Mouse (Mus musculus): ENCODE measurements around the gene Ror1. TPM values are rescaled to one million over a fixed set of nuclear protein-coding genes. Genes with fewer than 3 reads are reported as not detected.

Ror1 gene
- total RNA-seq, 2 experiments from 2014 or later, result 28.9 to 37.2 TPM

DNA sequence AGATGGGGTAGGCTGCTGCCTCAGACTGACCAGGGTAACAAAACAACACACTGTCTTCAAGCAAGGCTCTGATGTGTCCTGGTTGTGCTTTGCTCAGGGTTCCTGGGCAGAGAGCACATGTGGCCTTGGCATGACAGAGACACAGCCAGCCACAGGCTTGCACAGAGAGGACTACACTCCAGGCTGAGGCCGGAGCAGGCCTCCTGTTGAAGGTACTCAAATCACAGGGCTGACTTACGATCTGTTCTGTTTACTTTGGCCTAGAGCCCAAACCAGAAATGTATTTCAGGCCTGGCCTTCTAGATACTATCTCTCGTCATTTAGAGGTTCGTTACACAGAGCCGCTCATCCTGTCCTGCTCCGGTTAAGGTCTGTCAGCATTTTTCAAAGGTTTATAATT is 226.2 kb downstream of the Ror1 start:
- peak; percentile 17 for DNase-seq

DNA sequence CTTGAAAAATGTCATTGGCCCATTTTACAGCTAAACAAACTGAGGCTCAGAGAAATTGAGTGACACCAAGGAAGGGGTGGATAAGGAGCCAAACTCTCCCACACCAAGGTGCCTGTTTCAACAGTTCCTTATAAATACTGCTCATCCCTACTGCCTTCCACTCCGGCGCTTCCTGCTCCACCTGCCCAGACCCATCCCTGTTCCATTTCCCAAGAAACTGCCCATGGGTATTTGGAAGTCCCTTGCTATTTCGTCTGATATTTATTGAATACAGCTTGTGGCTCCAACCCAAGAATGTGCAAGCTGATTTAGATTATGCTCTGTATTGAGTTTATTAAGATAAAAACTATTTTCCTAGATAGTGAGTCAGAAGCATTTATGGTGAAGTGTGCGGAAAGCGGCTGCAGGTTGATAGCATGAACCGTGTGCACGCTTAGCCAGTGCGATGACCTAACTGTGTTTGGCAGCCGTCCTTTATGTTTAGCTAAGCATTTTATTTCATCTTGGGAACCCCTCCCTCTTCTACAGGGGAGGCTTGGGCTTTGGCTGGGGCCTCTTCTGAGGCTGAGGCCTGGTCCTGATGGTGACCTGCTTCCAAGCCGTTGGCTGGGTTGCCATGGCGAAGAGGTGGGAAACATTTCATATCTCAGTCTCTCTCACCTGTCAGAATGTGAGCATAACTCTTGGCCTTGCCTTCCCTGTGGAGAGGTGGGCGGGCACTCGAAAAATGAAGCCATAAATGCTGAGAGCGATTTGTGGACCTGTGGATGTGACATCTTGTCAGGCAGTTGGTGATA is 229.3 kb downstream of the Ror1 start:
- DNase-seq, result peak; percentile 15

- no peak for DNase-seq
Observed at GRCm38 (mm10) chr4:100328361-100328970, 232.9 kb downstream of the Ror1 start.

DNA sequence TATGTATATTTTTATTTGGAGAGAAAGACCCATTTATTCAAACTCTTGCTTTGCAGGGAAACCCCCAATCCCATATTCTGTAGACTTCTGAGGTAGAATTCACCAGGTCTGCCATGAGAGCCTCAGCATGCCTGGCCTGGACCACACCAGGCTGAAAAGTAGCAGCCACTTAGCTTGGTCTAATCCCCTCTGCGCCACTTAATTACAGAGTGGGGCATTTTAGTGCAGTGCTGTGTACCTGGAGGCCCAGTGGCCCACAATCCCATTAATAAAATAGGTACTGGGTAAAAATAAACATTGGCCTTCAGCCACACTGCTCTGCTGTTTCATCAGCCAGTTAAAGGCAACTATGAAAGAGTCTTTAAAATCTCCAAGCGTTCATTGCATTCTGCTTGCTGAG is 239.6 kb downstream of the Ror1 start:
- no peak for DNase-seq

DNA sequence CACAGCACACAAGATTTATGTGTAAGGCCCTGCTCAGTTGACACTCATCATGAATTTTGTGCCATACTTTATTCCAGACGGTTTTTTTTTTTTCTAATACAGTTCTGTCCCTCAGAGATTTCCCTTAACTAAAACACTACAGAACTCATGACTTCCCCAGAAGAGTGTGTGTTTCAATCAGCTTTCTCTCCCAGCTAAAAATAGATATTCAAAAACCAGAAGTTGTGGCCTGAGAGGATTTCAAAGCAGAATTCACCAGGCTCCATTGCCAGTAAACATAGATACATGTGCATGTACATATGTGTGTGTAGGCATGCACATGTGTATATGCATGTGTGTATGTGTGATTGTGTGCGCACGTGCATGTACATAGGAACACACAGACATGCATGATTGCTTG is 252.2 kb downstream of the Ror1 start:
- no peak for DNase-seq

DNA sequence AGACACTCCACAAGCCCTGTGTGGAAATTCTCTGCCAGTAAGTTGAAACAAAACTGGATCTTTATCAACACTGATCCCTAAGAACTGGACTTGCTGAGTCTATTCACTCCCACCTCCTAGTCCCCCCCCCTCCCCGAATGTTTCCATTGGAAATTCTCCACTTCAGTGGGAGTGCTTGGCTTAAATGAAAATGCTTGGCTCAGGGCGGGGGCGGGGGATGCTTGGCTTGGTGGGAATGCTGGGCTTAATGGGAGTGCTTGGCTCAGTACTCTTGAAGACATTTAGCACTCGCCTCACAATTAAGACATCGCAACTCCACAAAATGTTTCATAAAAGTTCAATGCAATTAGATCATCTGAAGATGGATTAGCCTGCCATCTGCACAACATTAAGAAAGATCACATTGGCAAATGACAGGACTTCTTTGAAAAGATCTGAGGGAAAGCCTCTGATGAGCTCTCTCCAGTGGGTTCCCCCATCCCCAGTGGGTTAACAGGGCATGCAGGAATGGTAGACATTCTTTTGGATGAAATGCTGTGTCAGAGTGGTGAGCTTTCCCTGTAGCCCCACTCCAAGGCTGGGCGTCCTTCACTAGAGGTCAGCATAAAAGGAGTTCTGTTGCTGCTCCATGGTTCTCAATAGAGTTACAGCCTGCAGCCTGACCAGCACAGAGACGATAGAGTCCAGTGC is 254.7 kb downstream of the Ror1 start:
- no peak for DNase-seq

DNA sequence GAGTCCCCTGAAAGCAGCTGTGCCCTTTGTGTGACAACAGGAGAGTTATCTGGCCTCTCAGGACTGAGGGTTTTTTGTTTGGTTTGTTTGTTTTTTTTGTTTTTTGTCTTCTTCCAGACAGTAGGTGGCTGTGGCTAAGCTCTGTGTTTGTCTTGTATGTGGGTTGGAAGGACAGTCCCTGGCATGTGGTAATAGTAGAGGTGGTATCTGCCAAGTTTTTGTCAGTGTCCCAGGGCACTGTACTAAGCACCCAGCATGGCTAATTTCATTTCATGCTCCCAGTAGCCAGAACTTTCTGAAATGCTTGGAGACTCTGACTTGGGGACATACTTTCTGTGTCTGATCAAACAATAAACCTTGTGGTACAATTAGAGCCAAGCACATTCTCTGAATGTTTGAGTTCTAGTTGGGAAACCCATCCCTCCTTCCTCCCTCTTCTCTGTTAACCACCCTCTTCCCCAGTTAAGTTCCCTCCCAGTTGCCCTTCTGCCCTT is 256.3 kb downstream of the Ror1 start:
- no peak for DNase-seq

GRCm38 (mm10) chr4:100355566-100355965 is 260.0 kb downstream of the Ror1 start:
- DNase-seq, result no peak

DNA sequence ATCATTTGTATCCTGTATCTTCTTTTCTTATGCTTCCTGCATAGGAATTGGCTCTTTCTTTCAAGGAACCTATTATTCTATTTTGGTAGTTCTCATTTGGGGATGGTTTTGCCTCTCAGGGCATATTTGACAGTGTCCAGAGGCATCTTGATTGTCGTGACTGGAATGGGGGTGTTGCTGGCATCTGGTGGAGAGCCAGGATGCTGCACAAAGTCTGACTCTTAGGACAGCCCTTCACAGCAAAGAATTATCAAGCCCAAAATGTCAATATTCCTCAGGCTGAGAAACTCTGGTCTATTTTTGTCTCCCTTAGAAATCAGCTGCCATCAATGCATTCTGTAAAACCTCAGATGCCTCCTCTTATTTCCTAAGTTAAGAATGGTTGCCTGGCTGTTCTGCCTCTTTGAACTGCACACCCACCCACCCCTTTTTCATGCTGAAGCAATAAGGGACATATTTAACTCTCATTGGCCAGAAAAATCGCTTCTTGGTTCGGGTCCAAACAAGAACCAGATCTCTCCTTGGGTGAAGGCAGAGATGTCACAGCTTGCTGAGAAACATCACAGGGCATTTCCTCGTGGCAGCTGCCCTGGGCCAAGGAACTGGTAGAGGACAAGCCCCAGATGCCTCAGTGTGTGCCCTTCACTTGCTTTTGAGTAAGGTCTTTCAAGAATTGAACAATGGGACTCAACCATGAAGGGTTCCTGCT is 262.4 kb downstream of the Ror1 start:
- no peak for DNase-seq

GRCm38 (mm10) chr4:100363666-100364065 is 268.1 kb downstream of the Ror1 start:
- no peak for DNase-seq

- DNase-seq, result no peak
Observed at GRCm38 (mm10) chr4:100368691-100369090, 273.1 kb downstream of the Ror1 start.

DNA sequence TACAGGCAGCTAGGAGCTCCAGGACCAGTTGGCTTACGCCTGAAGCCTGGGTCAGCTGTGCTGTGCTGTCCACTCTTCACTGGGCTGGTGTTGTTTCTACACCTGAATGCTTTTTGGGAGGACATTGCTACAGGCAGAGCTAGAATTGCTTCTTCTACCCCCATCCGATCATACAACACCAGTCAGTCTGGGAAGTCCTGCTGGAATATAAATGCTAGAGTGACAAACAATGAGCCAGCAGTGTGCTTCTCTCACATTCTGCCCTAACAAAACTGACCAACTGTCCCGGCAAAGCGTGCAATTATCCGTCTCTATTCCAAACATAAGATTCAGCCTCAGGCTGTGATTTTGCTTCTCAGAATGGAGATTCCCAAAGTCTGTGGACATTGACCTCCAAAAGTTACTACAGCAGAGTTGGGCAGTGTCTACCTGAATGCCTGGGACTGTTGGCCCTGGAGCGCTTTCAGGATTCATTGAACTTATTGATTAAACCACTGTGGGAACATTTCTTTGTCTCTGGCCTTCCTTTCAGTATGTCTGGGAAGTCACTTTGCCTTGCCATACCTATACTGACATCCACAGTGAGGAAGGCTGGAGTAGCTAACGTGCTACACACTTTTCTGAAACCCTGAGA is 274.1 kb downstream of the Ror1 start:
- DNase-seq, result no peak

GRCm38 (mm10) chr4:100372806-100373205 is 277.2 kb downstream of the Ror1 start:
- no peak for DNase-seq

DNA sequence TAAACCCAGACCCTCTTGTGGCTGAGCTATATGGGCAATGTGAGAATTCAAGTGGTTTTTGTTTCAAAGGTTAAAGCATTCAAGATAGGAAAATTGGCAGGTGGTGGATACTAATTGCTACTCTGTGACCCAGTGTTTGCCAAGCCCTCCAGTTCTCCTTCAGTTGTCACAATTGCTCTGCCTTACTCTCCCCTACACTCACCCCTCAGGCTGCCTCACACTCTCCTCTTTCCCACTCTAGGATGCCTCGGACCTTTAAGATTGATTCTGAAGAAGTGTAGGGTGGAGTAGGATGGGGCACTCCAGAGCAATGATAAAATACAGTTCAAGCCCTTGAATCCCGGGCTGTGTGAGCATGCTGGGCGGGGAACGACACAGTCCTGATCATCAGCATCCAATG is 278.2 kb downstream of the Ror1 start:
- DNase-seq, result no peak

DNA sequence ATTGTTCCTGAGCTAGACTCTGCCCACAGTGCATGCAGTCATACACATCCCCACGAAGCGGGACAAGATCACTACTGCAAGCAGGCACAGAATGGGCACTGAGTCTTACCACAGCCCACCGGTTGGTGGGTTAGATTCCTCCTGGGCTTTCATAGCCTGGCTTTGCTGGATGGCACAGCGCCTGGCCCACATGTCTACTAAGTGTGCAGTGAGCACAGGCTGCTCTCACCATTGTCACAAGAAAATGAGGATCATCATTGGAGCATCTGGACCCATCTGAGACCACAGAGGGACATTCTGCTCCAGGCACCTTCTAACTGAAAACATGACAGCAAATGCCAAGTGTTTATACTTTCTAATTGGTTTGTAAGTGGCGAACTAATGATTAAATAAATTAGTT is 279.7 kb downstream of the Ror1 start:
- DNase-seq, result no peak

- DNase-seq, result no peak
Observed at GRCm38 (mm10) chr4:100376163-100376562, 280.6 kb downstream of the Ror1 start.

- DNase-seq, result no peak
Observed at GRCm38 (mm10) chr4:100377231-100377630, 281.6 kb downstream of the Ror1 start.

GRCm38 (mm10) chr4:100377996-100378395 is 282.4 kb downstream of the Ror1 start:
- no peak for DNase-seq

DNA sequence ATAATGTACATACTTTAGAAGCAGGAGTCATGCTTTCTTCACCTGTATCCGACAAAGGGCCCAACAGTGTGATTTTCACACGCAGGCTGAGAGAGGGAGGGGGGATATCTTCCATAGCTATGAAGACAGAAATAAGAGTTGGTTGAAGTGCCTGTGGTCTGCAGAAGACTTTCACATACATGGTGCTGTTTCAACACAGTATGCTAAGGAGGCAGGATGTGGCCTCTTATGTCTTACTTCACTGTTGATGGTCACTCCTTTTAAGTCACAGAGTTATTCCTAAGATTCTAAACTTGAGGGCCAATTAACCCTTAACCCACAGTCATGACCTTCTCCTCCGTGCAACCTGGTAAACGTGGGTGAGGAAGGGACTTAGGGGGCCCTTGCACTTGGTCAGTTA is 286.2 kb downstream of the Ror1 start:
- no peak for DNase-seq

- DNase-seq, result peak; percentile 25
Observed at GRCm38 (mm10) chr4:100386272-100386988, 290.8 kb downstream of the Ror1 start.

DNA sequence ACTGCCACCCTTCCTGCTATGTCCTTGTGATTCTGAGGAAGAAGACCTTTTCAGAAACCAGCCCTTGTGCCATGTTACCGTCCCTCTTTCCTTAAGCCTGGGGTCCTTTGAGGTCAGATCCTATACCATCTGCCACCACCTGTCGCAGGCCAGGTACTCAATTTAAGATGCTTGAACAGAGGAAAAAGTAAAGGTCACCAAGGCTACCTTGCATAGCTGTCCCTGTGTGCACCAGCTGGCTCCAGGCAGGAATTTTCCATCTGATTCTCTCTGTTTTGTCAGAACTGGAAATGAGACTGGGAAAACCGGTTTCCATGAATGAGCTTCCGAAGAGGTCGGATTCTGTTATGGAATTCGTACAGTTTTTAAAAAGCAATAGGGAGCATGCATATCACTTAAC is 294.8 kb downstream of the Ror1 start:
- DNase-seq, result no peak

GRCm38 (mm10) chr4:100391021-100391420 is 295.4 kb downstream of the Ror1 start:
- DNase-seq, result no peak

Measured in heart, postnatal 4 days (tissue).